Mouse (Mus musculus): ENCODE results near the gene Hat1. TPM values are rescaled to one million over a fixed set of nuclear protein-coding genes. Genes with fewer than 3 reads are reported as not detected.
"Not testable (repeated sequence)": the region's sequence is repeated elsewhere in the genome, so short reads cannot be mapped to it uniquely, and the experiment has no call there.

Hat1 gene
- total and polyA plus RNA-seq, 2 experiments = 2.0 to 14.6 TPM

- TF ChIP-seq POLR2A (IDR thresholded peaks at IDR 0.05; ENCODE audit: extremely low read depth, insufficient read depth, low read length) = no peak
- TF ChIP-seq CTCF (IDR thresholded peaks at IDR 0.05; ENCODE audit: low read depth, low read length) = no peak
- no peak overlapping the region for H3K9ac ChIP-seq (ENCODE audit: low read depth, low read length)
Observed at GRCm38 (mm10) chr2:71368086-71368485, 20.7 kb upstream of the Hat1 start.

GRCm38 (mm10) chr2:71371790-71372189, 17.0 kb upstream of the Hat1 start:
- H3K4me3 ChIP-seq (ENCODE audit: insufficient read depth, low read depth, low read length) = no peak overlapping the region
- WGBS = 79% methylated on average over 5 of the region's 5 CpGs
- H3K9ac ChIP-seq (ENCODE audit: low read depth, low read length) = no peak overlapping the region
- TF ChIP-seq POLR2A (IDR thresholded peaks at IDR 0.05; ENCODE audit: extremely low read depth, insufficient read depth, low read length) (no peak), CTCF (IDR thresholded peaks at IDR 0.05; ENCODE audit: low read depth, low read length) (no peak)
- no peaks in the 10 kb centered on the region for H3K27me3 ChIP-seq (ENCODE audit: control insufficient read depth, insufficient read depth, low read length)
- no peaks in the 10 kb centered on the region for H3K79me2 ChIP-seq (ENCODE audit: control insufficient read depth, insufficient read depth, low read length)
- no peaks in the 10 kb centered on the region for H3K36me3 ChIP-seq (ENCODE audit: control insufficient read depth, insufficient read depth, low read length)
- H3K4me1 ChIP-seq (ENCODE audit: control insufficient read depth, insufficient read depth, low read length) = no peaks in the 10 kb centered on the region; the same call in 1 of the 2 replicates
- H3K27ac ChIP-seq (replicated peaks; ENCODE audit: insufficient read depth, low read depth, low read length) = no peak overlapping the region
- no peak for DNase-seq (ENCODE audit: extremely low read depth, low read depth, low spot score)

More at GRCm38 (mm10) chr2:71368086-71368485, 20.7 kb upstream of the Hat1 start:
- H3K27ac ChIP-seq (replicated peaks; ENCODE audit: insufficient read depth, low read depth, low read length) = no peak overlapping the region
- WGBS = 57% methylated on average over 8 of the region's 8 CpGs
- DNase-seq (ENCODE audit: extremely low read depth, low read depth, low spot score) = no peak
- no peak overlapping the region for H3K4me3 ChIP-seq (ENCODE audit: insufficient read depth, low read depth, low read length)
- no peaks in the 10 kb centered on the region; the same call in 1 of the 2 replicates for H3K4me1 ChIP-seq (ENCODE audit: control insufficient read depth, insufficient read depth, low read length)
- H3K27me3 ChIP-seq (ENCODE audit: control insufficient read depth, insufficient read depth, low read length) = no peaks in the 10 kb centered on the region
- no peaks in the 10 kb centered on the region for H3K79me2 ChIP-seq (ENCODE audit: control insufficient read depth, insufficient read depth, low read length)
- no peaks in the 10 kb centered on the region for H3K36me3 ChIP-seq (ENCODE audit: control insufficient read depth, insufficient read depth, low read length)

- H3K4me3 ChIP-seq (ENCODE audit: insufficient read depth, low read depth, low read length); DNase-seq (ENCODE audit: extremely low read depth, low read depth, low spot score); H3K9ac ChIP-seq (ENCODE audit: low read depth, low read length); H3K4me1 ChIP-seq (ENCODE audit: control insufficient read depth, insufficient read depth, low read length); H3K36me3 ChIP-seq (ENCODE audit: control insufficient read depth, insufficient read depth, low read length); H3K27ac ChIP-seq (replicated peaks; ENCODE audit: insufficient read depth, low read depth, low read length); H3K79me2 ChIP-seq (ENCODE audit: control insufficient read depth, insufficient read depth, low read length); H3K27me3 ChIP-seq (ENCODE audit: control insufficient read depth, insufficient read depth, low read length): not testable (repeated sequence)
- 94% methylated on average over 4 of the region's 4 CpGs for WGBS
Observed at GRCm38 (mm10) chr2:71372261-71372660, 16.5 kb upstream of the Hat1 start.

GRCm38 (mm10) chr2:71374275-71375155, 14.2 kb upstream of the Hat1 start:
- no peaks in the 10 kb centered on the region for H3K36me3 ChIP-seq (ENCODE audit: control insufficient read depth, insufficient read depth, low read length)
- no peak overlapping the region for H3K4me3 ChIP-seq (ENCODE audit: insufficient read depth, low read depth, low read length)
- H3K27ac ChIP-seq (replicated peaks; ENCODE audit: insufficient read depth, low read depth, low read length) = no peak overlapping the region
- no peaks in the 10 kb centered on the region for H3K27me3 ChIP-seq (ENCODE audit: control insufficient read depth, insufficient read depth, low read length)
- no peaks in the 10 kb centered on the region for H3K4me1 ChIP-seq (ENCODE audit: control insufficient read depth, insufficient read depth, low read length)
- DNase-seq (ENCODE audit: extremely low read depth, low read depth, low spot score) = no peak
- no peaks in the 10 kb centered on the region for H3K79me2 ChIP-seq (ENCODE audit: control insufficient read depth, insufficient read depth, low read length)
- 67% methylated on average over 8 of the region's 8 CpGs for WGBS
- no peak overlapping the region for H3K9ac ChIP-seq (ENCODE audit: low read depth, low read length)
- TF ChIP-seq CTCF (IDR thresholded peaks at IDR 0.05; ENCODE audit: low read depth, low read length) (no peak), POLR2A (IDR thresholded peaks at IDR 0.05; ENCODE audit: extremely low read depth, insufficient read depth, low read length) (no peak)

GRCm38 (mm10) chr2:71376433-71376906, 12.3 kb upstream of the Hat1 start:
- Histone ChIP-seq H3K27ac (replicated peaks; ENCODE audit: insufficient read depth, low read depth, low read length) (no peak overlapping the region), H3K79me2 (ENCODE audit: control insufficient read depth, insufficient read depth, low read length) (no peaks in the 10 kb centered on the region), H3K4me3 (ENCODE audit: insufficient read depth, low read depth, low read length) (no peak overlapping the region; the same call in 1 of the 2 replicates), H3K9ac (ENCODE audit: low read depth, low read length) (no peak overlapping the region), H3K4me1 (ENCODE audit: control insufficient read depth, insufficient read depth, low read length) (no peaks in the 10 kb centered on the region), H3K36me3 (ENCODE audit: control insufficient read depth, insufficient read depth, low read length) (no peaks in the 10 kb centered on the region), H3K27me3 (ENCODE audit: control insufficient read depth, insufficient read depth, low read length) (no peaks in the 10 kb centered on the region)
- no peak for TF ChIP-seq CTCF (IDR thresholded peaks at IDR 0.05; ENCODE audit: low read depth, low read length)
- 46% methylated on average over 11 of the region's 11 CpGs for WGBS
- DNase-seq (ENCODE audit: extremely low read depth, low read depth, low spot score) = peak; percentile 49

GRCm38 (mm10) chr2:71377426-71377825, 11.3 kb upstream of the Hat1 start:
- no peak for DNase-seq (ENCODE audit: extremely low read depth, low read depth, low spot score)
- no peak overlapping the region for H3K9ac ChIP-seq (ENCODE audit: low read depth, low read length)
- no peaks in the 10 kb centered on the region for H3K4me1 ChIP-seq (ENCODE audit: control insufficient read depth, insufficient read depth, low read length)
- H3K27ac ChIP-seq (replicated peaks; ENCODE audit: insufficient read depth, low read depth, low read length) = no peak overlapping the region
- H3K4me3 ChIP-seq (ENCODE audit: insufficient read depth, low read depth, low read length) = no peak overlapping the region
- H3K79me2 ChIP-seq (ENCODE audit: control insufficient read depth, insufficient read depth, low read length) = no peaks in the 10 kb centered on the region
- H3K36me3 ChIP-seq (ENCODE audit: control insufficient read depth, insufficient read depth, low read length) = no peaks in the 10 kb centered on the region
- TF ChIP-seq POLR2A (IDR thresholded peaks at IDR 0.05; ENCODE audit: extremely low read depth, insufficient read depth, low read length) (no peak), CTCF (IDR thresholded peaks at IDR 0.05; ENCODE audit: low read depth, low read length) (no peak)
- 85% methylated on average over 5 of the region's 5 CpGs for WGBS
- no peaks in the 10 kb centered on the region for H3K27me3 ChIP-seq (ENCODE audit: control insufficient read depth, insufficient read depth, low read length)
